Mouse (Mus musculus): Measurements from ENCODE around the gene Zfp846. TPM values are rescaled to one million over a fixed set of nuclear protein-coding genes. Genes with fewer than 3 reads are reported as not detected.

The Zfp846 gene
- polyA plus RNA-seq (2014; fragmentation: Nextera tagmentation; extraction: Ambion mirVana), result 43.0 and 44.7 TPM in 2 replicates

DNA sequence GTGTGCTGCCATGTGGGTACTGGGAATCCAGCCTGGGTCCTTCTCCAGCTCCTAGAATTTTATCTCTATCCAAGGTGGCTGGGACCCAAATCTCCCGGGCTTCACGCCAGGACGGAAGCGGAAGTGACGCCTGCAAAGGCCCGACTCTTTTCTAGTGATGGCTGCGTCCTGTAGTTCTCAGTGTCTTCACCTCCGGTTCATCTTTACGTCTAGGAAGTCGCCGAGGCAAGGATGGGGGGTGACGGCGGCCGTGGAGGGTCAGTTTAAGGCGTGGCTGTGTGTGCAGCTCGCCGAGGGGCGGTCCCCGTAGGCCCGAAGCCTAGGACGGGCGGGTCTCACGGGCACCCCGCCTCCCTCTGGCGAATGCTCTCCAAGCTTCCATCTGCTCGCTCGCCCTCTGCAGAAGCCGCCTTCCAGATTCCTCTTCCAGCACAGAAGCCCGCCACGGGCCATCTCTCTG is at the start of gene Zfp846:
Gene Zfp846, plus strand, starts transcription at position 117 of the 460 bp plus-strand sequence.
- under 1% methylated on average over 30 of the region's 30 CpGs for WGBS

DNA sequence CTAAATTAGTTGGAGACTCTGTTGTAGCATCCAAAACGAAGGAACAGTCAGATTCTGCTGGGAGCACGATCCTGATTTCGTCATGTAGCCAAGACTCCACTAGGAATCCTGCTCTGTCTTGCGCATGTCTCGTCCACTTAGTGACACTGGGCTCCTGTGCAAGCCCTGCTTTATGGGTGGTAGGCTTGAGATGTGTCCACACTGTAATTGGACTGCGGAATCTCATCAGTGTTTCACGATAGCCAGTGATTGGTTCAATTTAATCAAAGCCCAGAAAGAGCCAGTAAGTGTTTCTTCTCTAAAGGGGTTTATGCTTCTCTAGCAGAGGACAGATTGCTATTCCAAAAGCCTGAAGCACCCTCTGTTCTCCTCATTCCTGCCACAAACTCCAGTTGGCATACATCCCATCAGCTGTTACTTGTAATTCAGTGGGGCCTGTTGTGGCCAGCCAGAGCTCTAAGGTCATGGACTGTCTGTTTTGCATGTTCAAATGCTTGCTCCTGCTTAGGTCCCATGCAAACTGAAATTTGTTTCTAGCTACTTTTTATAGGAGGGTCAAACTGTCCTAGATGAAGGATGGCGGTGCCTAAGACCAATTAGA is 46.7 kb upstream of the Zfp846 start:
- Histone ChIP-seq H3K4me1 (replicated peaks; ENCODE audit: control insufficient read depth, insufficient read depth, low read length) (no peaks in the 10 kb centered on the region), H3K27ac (no peak overlapping the region), H3K9me3 (ENCODE audit: control insufficient read depth, low read length) (no peaks in the 10 kb centered on the region), H3K27me3 (ENCODE audit: control insufficient read depth, insufficient read depth, low read length) (no peaks in the 10 kb centered on the region; the same call in 1 of the 2 replicates), H3K4me2 (replicated peaks) (no peak overlapping the region), H3K36me3 (replicated peaks; ENCODE audit: control insufficient read depth, insufficient read depth) (no peaks in the 10 kb centered on the region), H3K4me3 (replicated peaks; ENCODE audit: low read length) (no peak overlapping the region), H3K9ac (no peak overlapping the region)
- WGBS, result 81% methylated on average over 8 of the region's 8 CpGs
- no peak for ATAC-seq (ENCODE audit: low FRiP score)
- no peak for DNase-seq (ENCODE audit: low spot score)

More for the DNA sequence above, at the start of gene Zfp846:
- Histone ChIP-seq H3K27me3 (ENCODE audit: control insufficient read depth, insufficient read depth, low read length) (peaks cover 33% of the 10 kb centered on the region), H3K4me1 (replicated peaks; ENCODE audit: control insufficient read depth, insufficient read depth, low read length) (peaks cover 10% of the 10 kb centered on the region), H3K4me2 (replicated peaks) (peak within 1 kb of the TSS; percentile 52), H3K4me3 (replicated peaks; ENCODE audit: low read length) (peak within 1 kb of the TSS; percentile 61), H3K36me3 (replicated peaks; ENCODE audit: control insufficient read depth, insufficient read depth) (0 out of 2 replicates have a peak, but pooled peaks cover 5% of the 10 kb centered on the region), H3K9ac (peak within 1 kb of the TSS; percentile 81), H3K27ac (peak within 1 kb of the TSS; percentile 89), H3K9me3 (ENCODE audit: control insufficient read depth, low read length) (no peaks in the 10 kb centered on the region)
- peak; percentile 94 for DNase-seq (ENCODE audit: low spot score)
- ATAC-seq (ENCODE audit: low FRiP score), result peak; percentile 97

GRCm38 (mm10) chr9:20536598-20536997 is 44.5 kb upstream of the Zfp846 start:
- H3K27ac ChIP-seq, result no peak overlapping the region
- DNase-seq (ENCODE audit: low spot score) (no peak), ATAC-seq (ENCODE audit: low FRiP score) (no peak)
- H3K9me3 ChIP-seq (ENCODE audit: control insufficient read depth, low read length), result no peaks in the 10 kb centered on the region
- H3K27me3 ChIP-seq (ENCODE audit: control insufficient read depth, insufficient read depth, low read length), result no peaks in the 10 kb centered on the region; the same call in 1 of the 2 replicates
- WGBS, result 78% methylated on average over 2 of the region's 2 CpGs
- no peak overlapping the region for H3K4me3 ChIP-seq (replicated peaks; ENCODE audit: low read length)
- H3K36me3 ChIP-seq (replicated peaks; ENCODE audit: control insufficient read depth, insufficient read depth), result no peaks in the 10 kb centered on the region
- no peaks in the 10 kb centered on the region for H3K4me1 ChIP-seq (replicated peaks; ENCODE audit: control insufficient read depth, insufficient read depth, low read length)
- H3K4me2 ChIP-seq (replicated peaks), result no peak overlapping the region
- no peak overlapping the region for H3K9ac ChIP-seq

GRCm38 (mm10) chr9:20543496-20543895 is 37.6 kb upstream of the Zfp846 start:
- no peak for DNase-seq (ENCODE audit: low spot score)
- Histone ChIP-seq H3K4me2 (replicated peaks) (peak overlapping the region; percentile 80; the same call in 1 of the 2 replicates), H3K9ac (0 out of 2 replicates have a peak overlapping the region, but pooled peaks have one; percentile 67), H3K4me1 (replicated peaks; ENCODE audit: control insufficient read depth, insufficient read depth, low read length) (peaks cover 9% of the 10 kb centered on the region; the same call in 1 of the 2 replicates), H3K36me3 (replicated peaks; ENCODE audit: control insufficient read depth, insufficient read depth) (no peaks in the 10 kb centered on the region), H3K9me3 (ENCODE audit: control insufficient read depth, low read length) (no peaks in the 10 kb centered on the region), H3K4me3 (replicated peaks; ENCODE audit: low read length) (0 out of 2 replicates have a peak overlapping the region, but pooled peaks have one; percentile 37), H3K27me3 (ENCODE audit: control insufficient read depth, insufficient read depth, low read length) (no peaks in the 10 kb centered on the region), H3K27ac (peak overlapping the region; percentile 91)
- ATAC-seq (ENCODE audit: low FRiP score), result no peak
- 35% methylated on average over 6 of the region's 6 CpGs for WGBS

DNA sequence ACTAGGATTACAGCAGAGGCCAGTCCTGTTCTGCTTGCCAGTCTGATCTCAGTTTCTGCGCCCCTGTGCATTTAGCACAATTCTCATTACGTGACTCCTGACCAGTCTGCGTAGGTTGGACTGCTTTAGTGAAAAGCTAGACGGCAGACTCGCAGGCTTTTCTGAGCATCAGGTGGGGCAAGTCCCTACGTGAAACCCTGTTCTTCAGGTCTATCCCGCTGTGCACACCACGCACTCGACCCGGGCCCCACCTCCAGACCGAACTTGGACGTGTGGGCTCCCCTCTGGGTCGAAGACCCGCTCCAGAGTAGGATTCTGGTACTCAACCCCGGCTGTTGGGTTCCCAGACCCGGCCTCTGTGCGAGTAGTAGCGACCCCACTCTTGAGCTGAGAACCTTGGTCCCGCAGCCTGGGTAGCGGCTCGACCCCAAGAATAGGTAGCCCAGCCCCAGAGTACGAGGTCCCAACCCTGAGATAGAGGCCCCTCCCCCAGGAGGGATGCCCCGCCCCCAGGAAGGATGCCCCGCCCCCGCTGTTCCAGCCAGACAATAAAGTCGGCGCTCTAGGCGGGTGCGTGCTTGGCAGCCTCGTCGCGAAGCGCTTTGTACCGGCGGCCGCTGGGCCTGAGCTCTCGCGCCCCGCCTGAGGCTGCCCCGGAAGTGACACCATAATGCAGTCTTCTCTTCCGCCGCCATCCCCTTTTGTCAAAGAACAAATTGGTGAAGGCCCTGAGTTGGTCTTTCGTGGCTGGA is 36.8 kb upstream of the Zfp846 start:
- ATAC-seq (ENCODE audit: low FRiP score), result peak; percentile 96
- WGBS, result 2% methylated on average over 43 of the region's 43 CpGs

DNA sequence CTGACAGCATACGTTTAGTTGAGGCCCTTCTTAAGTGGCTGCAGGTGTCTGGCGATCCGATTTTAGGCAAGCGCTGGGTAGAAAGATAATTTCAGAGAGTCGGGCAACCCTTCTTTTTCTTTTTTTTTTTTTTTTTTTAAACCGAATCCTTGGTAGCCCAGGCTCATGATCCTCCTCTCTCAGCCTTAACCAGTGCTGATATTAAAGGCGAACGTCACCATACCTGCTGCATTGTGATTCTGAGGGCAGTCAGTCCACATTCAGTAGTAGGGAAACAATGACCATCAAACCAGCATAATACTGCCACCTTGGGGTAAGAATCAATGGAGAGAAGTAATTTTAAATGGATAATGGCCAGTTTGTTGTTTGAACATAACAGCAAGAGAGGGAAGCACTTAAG is 35.9 kb upstream of the Zfp846 start:
- no peaks in the 10 kb centered on the region for H3K9me3 ChIP-seq (ENCODE audit: control insufficient read depth, low read length)
- peak overlapping the region; percentile 37 for H3K4me3 ChIP-seq (replicated peaks; ENCODE audit: low read length)
- peak overlapping the region; percentile 67 for H3K9ac ChIP-seq
- DNase-seq (ENCODE audit: low spot score) (peak; percentile 29), ATAC-seq (ENCODE audit: low FRiP score) (no peak)
- H3K27me3 ChIP-seq (ENCODE audit: control insufficient read depth, insufficient read depth, low read length), result no peaks in the 10 kb centered on the region
- no peaks in the 10 kb centered on the region for H3K36me3 ChIP-seq (replicated peaks; ENCODE audit: control insufficient read depth, insufficient read depth)
- peaks cover 9% of the 10 kb centered on the region; the same call in 1 of the 2 replicates for H3K4me1 ChIP-seq (replicated peaks; ENCODE audit: control insufficient read depth, insufficient read depth, low read length)
- peak overlapping the region; percentile 91 for H3K27ac ChIP-seq
- peak overlapping the region; percentile 80 for H3K4me2 ChIP-seq (replicated peaks)
- 34% methylated on average over 8 of the region's 8 CpGs for WGBS

More for the DNA sequence above, 36.8 kb upstream of the Zfp846 start:
- Histone ChIP-seq H3K36me3 (replicated peaks; ENCODE audit: control insufficient read depth, insufficient read depth) (no peaks in the 10 kb centered on the region), H3K4me3 (replicated peaks; ENCODE audit: low read length) (peak overlapping the region; percentile 37), H3K27me3 (ENCODE audit: control insufficient read depth, insufficient read depth, low read length) (no peaks in the 10 kb centered on the region), H3K9me3 (ENCODE audit: control insufficient read depth, low read length) (no peaks in the 10 kb centered on the region), H3K4me1 (replicated peaks; ENCODE audit: control insufficient read depth, insufficient read depth, low read length) (peaks cover 9% of the 10 kb centered on the region; the same call in 1 of the 2 replicates), H3K27ac (peak overlapping the region; percentile 91), H3K4me2 (replicated peaks) (peak overlapping the region; percentile 80), H3K9ac (peak overlapping the region; percentile 67)
- peak; percentile 81 for DNase-seq (ENCODE audit: low spot score)

GRCm38 (mm10) chr9:20551781-20552275 is 29.3 kb upstream of the Zfp846 start:
- 63% methylated on average over 5 of the region's 5 CpGs for WGBS
- no peak overlapping the region for H3K9ac ChIP-seq
- no peaks in the 10 kb centered on the region for H3K36me3 ChIP-seq (replicated peaks; ENCODE audit: control insufficient read depth, insufficient read depth)
- no peak for ATAC-seq (ENCODE audit: low FRiP score)
- H3K4me2 ChIP-seq (replicated peaks), result no peak overlapping the region
- H3K27ac ChIP-seq, result no peak overlapping the region
- no peak overlapping the region for H3K4me3 ChIP-seq (replicated peaks; ENCODE audit: low read length)
- H3K27me3 ChIP-seq (ENCODE audit: control insufficient read depth, insufficient read depth, low read length), result no peaks in the 10 kb centered on the region
- H3K9me3 ChIP-seq (ENCODE audit: control insufficient read depth, low read length), result no peaks in the 10 kb centered on the region
- DNase-seq (ENCODE audit: low spot score), result no peak
- no peaks in the 10 kb centered on the region for H3K4me1 ChIP-seq (replicated peaks; ENCODE audit: control insufficient read depth, insufficient read depth, low read length)

DNA sequence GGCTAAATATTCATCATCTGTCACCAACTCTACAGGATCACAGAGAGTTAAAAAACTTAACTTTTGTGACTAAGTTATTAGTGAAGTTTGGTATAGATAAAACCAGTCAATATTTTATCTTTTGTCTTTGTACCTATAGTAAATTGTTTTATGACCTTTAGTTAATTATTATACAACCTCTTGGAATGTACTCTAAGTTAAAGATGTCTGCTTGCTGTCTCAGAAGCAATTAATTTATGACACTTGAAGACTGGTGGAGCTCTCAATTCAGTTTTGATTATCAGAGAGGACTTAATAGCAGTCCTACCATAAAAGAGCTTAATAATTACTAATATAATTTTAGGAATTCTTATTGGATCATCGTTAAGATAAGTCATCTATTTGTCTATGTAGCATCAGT is 28.4 kb upstream of the Zfp846 start:
- Histone ChIP-seq H3K27ac (no peak overlapping the region), H3K27me3 (ENCODE audit: control insufficient read depth, insufficient read depth, low read length) (no peaks in the 10 kb centered on the region), H3K4me2 (replicated peaks) (no peak overlapping the region), H3K9ac (no peak overlapping the region), H3K4me1 (replicated peaks; ENCODE audit: control insufficient read depth, insufficient read depth, low read length) (no peaks in the 10 kb centered on the region), H3K36me3 (replicated peaks; ENCODE audit: control insufficient read depth, insufficient read depth) (no peaks in the 10 kb centered on the region), H3K9me3 (ENCODE audit: control insufficient read depth, low read length) (no peaks in the 10 kb centered on the region), H3K4me3 (replicated peaks; ENCODE audit: low read length) (no peak overlapping the region)
- DNase-seq (ENCODE audit: low spot score), result no peak
- 80% methylated on average over 1 of the region's 1 CpGs for WGBS
- no peak for ATAC-seq (ENCODE audit: low FRiP score)

DNA sequence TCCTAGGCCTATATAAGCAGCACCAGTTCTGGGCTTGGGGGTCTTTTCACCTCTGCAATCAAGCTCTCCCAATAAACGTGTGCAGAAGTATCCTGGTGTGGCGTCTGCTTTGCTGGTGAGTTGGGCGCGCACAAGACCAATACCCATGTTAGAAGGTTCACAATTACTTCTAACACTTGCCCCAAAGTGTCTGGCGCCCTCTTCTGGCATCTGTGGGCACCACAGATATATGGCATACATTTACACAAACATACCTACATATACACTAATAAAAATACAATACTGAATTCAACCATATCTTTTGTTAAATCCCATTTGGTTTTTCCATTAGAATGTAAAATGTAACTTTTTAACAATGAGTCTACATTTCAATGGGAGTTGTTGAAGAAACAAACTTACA is 18.9 kb upstream of the Zfp846 start:
- H3K27me3 ChIP-seq (ENCODE audit: control insufficient read depth, insufficient read depth, low read length), result no peaks in the 10 kb centered on the region

More for the DNA sequence above, 18.9 kb upstream of the Zfp846 start:
- H3K9me3 ChIP-seq (ENCODE audit: control insufficient read depth, low read length), result no peaks in the 10 kb centered on the region
- no peak overlapping the region for H3K4me2 ChIP-seq (replicated peaks)
- WGBS, result 80% methylated on average over 5 of the region's 5 CpGs
- no peak overlapping the region for H3K27ac ChIP-seq
- no peak overlapping the region for H3K4me3 ChIP-seq (replicated peaks; ENCODE audit: low read length)
- no peak overlapping the region for H3K9ac ChIP-seq
- H3K4me1 ChIP-seq (replicated peaks; ENCODE audit: control insufficient read depth, insufficient read depth, low read length), result no peaks in the 10 kb centered on the region
- no peak for ATAC-seq (ENCODE audit: low FRiP score)
- DNase-seq (ENCODE audit: low spot score), result no peak
- no peaks in the 10 kb centered on the region for H3K36me3 ChIP-seq (replicated peaks; ENCODE audit: control insufficient read depth, insufficient read depth)

Measured in hindbrain, embryonic 14.5 days (tissue).